Mouse (Mus musculus): ENCODE data around the gene Ptprk.

- no peak for TF ChIP-seq CTCF (conservative IDR thresholded peaks at IDR 0.05; ENCODE audit: low read length)
- no peak for TF ChIP-seq POU5F1 (IDR thresholded peaks at IDR 0.05; ENCODE audit: borderline replicate concordance, low read length)
Measured at GRCm38 (mm10) chr10:28540595-28540994, 466.0 kb downstream of the Ptprk start.

All from E14TG2a.4 (cell line).